Comparison of ENCODE assay signal across 9 mouse cellular contexts in the genomic region with DNA sequence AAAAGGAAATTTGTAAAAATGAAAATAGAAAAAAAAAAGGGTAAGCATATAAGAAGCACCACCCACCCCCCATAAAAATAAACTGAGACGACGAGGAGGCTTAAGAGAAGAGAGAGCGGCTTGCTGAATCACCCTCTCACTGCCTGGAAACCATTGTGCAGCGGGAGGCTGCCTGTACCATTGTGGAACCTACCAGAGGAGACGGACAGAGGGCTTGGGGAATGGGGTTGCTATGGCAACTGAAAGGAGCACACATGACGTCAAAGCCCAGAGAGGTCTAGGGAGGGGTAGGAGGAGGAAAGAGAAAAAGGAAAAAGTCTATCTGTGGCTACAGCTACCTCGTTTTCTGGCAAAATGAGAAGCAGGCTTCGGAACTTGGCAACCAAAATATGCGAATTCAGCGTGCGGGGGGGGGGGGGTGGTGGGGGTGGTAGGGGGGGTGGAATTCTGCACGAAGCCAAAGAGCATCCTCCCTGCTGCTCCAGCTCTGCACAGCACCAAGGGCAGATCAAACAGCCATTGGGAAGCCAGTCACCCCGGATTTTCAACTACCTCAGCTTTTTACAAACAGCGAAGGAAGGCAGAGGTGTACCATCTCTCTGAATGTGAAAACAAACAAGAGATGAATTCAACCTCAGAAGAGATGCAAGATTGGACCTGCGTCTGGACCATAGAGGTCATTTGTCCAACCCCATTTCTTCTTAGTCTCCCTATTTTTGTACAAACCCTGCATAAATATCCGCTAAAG. TPM values are rescaled to one million over a fixed set of nuclear protein-coding genes. Genes with fewer than 3 reads are reported as not detected.
DNase-seq lines count a peak whose midpoint lies in the region; ATAC-seq lines count a peak whose summit lies in the region.
"Had no signal": no experiment of that assay in that cellular context is flagged by ENCODE, and none has a peak within 500 bp of the region (broad histone marks: within the 10 kb centered on the region; RNA-seq: fewer than 3 reads in every experiment).

TSS of gene Mapk10 (minus strand) at position 234 of the 748 bp plus-strand sequence.

- H3K27me3 ChIP-seq in hindbrain, embryonic 12.5 days = no peaks in the 10 kb centered on the region

- H3K4me2 ChIP-seq in hindbrain, embryonic 12.5 days (replicated peaks) = peak within 1 kb of the TSS; percentile 63

- peak; percentile 88 for DNase-seq in Muller cell, postnatal 12 days (ENCODE audit: inconsistent ontology term)
- DNase-seq in cerebellum, adult 8-10 months = peak; percentile 86
- DNase-seq in frontal cortex, adult 2 months (ENCODE audit: extremely low spot score in 1 of 2, low spot score in 1 of 2) = peak; percentile 89 to 95
- DNase-seq in layer of hippocampus, adult 9-10 months (ENCODE audit: low spot score) = peak; percentile 78
- DNase-seq in lung, postnatal 4 days = peak; percentile 29 to 35
- peak; percentile 85 for DNase-seq in right cerebral cortex, postnatal 25 days

- WGBS in hindbrain, embryonic 12.5 days = 8% methylated on average over 16 of the region's 16 CpGs

- H3K9me3 ChIP-seq in hindbrain, embryonic 12.5 days (replicated peaks) = no peaks in the 10 kb centered on the region

- peak within 1 kb of the TSS; percentile 90 for H3K27ac ChIP-seq in hindbrain, embryonic 12.5 days

- ATAC-seq in hindbrain, embryonic 12.5 days (ENCODE audit: low FRiP score) = peak; percentile 99
- ATAC-seq in granulocyte monocyte progenitor cell, adult 5-6 weeks (replicated peaks; ENCODE audit: poor library complexity, severe bottlenecking) = no peak
- ATAC-seq: Patski had no signal

- H3K4me1 ChIP-seq in hindbrain, embryonic 12.5 days = peaks cover 20% of the 10 kb centered on the region

- peak within 1 kb of the TSS; percentile 77 for H3K9ac ChIP-seq in hindbrain, embryonic 12.5 days

- H3K4me3 ChIP-seq in hindbrain, embryonic 12.5 days = peak within 1 kb of the TSS; percentile 49

- no peaks in the 10 kb centered on the region for H3K36me3 ChIP-seq in hindbrain, embryonic 12.5 days

RNA-seq across cellular contexts. Expression of gene Mapk10, which starts in this region (rescaled TPM):
- polyA plus RNA-seq in frontal cortex, adult 2 months (2012; rRNA removed) = 120 and 124 TPM in 2 replicates
- polyA plus RNA-seq in hindbrain, embryonic 12.5 days (2016; fragmentation: Nextera tagmentation; extraction: Ambion mirVana) = 77.6 and 91.8 TPM in 2 replicates
- total RNA-seq in granulocyte monocyte progenitor cell, adult 5-6 weeks (2014; fragmentation: Nextera tagmentation) = not detected in 2 replicates
- total RNA-seq in granulocyte monocyte progenitor cell, adult 5-6 weeks (2017) = not detected in 2 replicates

Comparison
In these comparisons a context has a peak if more than half of its experiments do, and no peak if none do; other contexts are left out.
1. DNase-seq: peak in every context shown above with its lines; median percentile 92 in frontal cortex, adult 2 months; 88 in Muller cell, postnatal 12 days; 86 in cerebellum, adult 8-10 months; 85 in right cerebral cortex, postnatal 25 days; 78 in layer of hippocampus, adult 9-10 months; 32 in lung, postnatal 4 days.